Mouse (Mus musculus): Measurements from ENCODE around the gene Tcf3. TPM values are rescaled to one million over a fixed set of nuclear protein-coding genes. Genes with fewer than 3 reads are reported as not detected.

Tcf3 gene
- polyA plus RNA-seq, 1 experiment from 2014 or later: 54.7 TPM

DNA sequence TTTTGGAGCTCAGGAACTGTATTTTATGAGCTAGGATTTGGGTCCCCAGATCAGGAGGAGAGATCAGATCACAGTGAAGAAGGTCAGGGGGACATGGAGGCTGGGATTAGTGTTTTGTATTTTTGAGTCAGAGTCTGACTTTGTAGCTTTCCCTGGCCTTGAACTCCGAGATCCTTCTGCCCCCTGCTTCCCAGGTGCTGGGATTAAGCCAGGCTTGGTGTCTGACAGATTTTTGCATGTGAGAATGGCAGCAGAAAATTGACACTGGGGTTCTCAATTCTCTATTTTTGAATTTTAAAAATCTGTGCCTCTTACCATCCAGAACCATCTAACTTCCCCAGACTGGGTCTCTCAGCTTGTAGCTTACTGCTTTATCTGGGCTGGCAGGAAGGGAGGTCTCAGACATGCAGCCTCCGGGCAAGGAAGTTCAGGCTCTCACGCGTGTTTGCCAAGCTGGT is 32.7 kb downstream of the Tcf3 start:
- WGBS: 87% methylated on average over 4 of the region's 4 CpGs
- Histone ChIP-seq H3K4me2 (peak overlapping the region; percentile 89), H3K36me3 (peaks cover 27% of the 10 kb centered on the region), H3K27me3 (no peaks in the 10 kb centered on the region), H3K9me3 (no peaks in the 10 kb centered on the region), H3K9ac (peak overlapping the region; percentile 55), H3K27ac (replicated peaks) (peak overlapping the region; percentile 87; the same call in 1 of the 2 replicates), H3K4me3 (no peak overlapping the region), H3K4me1 (replicated peaks) (peaks cover 45% of the 10 kb centered on the region)
- ATAC-seq (ENCODE audit: low FRiP score, low read depth): no peak

- Histone ChIP-seq H3K4me2 (peak overlapping the region; percentile 89), H3K9me3 (no peaks in the 10 kb centered on the region), H3K9ac (peak overlapping the region; percentile 55), H3K27me3 (no peaks in the 10 kb centered on the region), H3K4me1 (replicated peaks) (peaks cover 39% of the 10 kb centered on the region), H3K27ac (replicated peaks) (peak overlapping the region; percentile 87), H3K4me3 (peak overlapping the region; percentile 65), H3K36me3 (peaks cover 33% of the 10 kb centered on the region)
- ATAC-seq (ENCODE audit: low FRiP score, low read depth): no peak
- WGBS: 13% methylated on average over 17 of the region's 17 CpGs
These were observed 33.3 kb downstream of the Tcf3 start for GRCm38 (mm10) chr10:80399973-80400703.

GRCm38 (mm10) chr10:80399191-80399972 is 34.1 kb downstream of the Tcf3 start, which contains the start of gene Mbd3:
Gene Mbd3 (minus strand): TSS chr10:80399550.
- H3K9ac ChIP-seq: peak within 1 kb of the TSS; percentile 93
- ATAC-seq (ENCODE audit: low FRiP score, low read depth): peak; percentile 98
- no peaks in the 10 kb centered on the region for H3K27me3 ChIP-seq
- peaks cover 41% of the 10 kb centered on the region for H3K36me3 ChIP-seq
- peak within 1 kb of the TSS; percentile 65 for H3K4me3 ChIP-seq
- H3K27ac ChIP-seq (replicated peaks): peak within 1 kb of the TSS; percentile 99
- no peaks in the 10 kb centered on the region for H3K9me3 ChIP-seq
- peak within 1 kb of the TSS; percentile 89 for H3K4me2 ChIP-seq
- under 1% methylated on average over 75 of the region's 82 CpGs for WGBS
- peaks cover 33% of the 10 kb centered on the region for H3K4me1 ChIP-seq (replicated peaks)

DNA sequence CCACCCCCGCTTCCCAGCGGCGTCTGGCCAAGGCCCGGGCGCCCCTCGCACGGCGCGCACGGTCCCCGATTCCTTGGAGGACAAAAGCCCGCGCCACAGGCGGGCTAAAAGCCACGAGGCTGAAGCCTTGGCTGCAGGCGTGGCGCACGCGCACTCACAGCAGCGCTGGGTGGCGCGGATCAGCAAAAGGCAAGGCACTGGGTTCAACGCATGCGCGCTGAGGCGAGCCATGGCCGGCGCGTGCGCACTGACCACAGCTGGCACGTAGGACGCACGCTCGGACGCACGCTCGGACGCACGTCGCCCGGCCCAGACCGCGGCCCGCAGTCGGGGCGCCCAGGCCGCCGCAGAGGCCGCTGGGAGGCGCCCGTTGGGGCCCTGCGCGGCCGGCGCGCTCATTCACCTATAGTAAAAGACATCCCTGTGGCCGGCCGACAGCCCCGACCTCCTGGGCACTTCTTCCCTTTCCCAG is 34.7 kb downstream of the Tcf3 start:
- no peaks in the 10 kb centered on the region for H3K9me3 ChIP-seq
- H3K4me3 ChIP-seq: peak overlapping the region; percentile 65
- H3K9ac ChIP-seq: peak overlapping the region; percentile 93
- peak; percentile 79 for ATAC-seq (ENCODE audit: low FRiP score, low read depth)
- H3K4me2 ChIP-seq: peak overlapping the region; percentile 89
- under 1% methylated on average over 59 of the region's 59 CpGs for WGBS
- peaks cover 33% of the 10 kb centered on the region for H3K4me1 ChIP-seq (replicated peaks)
- no peaks in the 10 kb centered on the region for H3K27me3 ChIP-seq
- peaks cover 45% of the 10 kb centered on the region for H3K36me3 ChIP-seq
- H3K27ac ChIP-seq (replicated peaks): peak overlapping the region; percentile 99

GRCm38 (mm10) chr10:80398174-80398535 is 35.3 kb downstream of the Tcf3 start:
- peaks cover 33% of the 10 kb centered on the region for H3K4me1 ChIP-seq (replicated peaks)
- WGBS: 0% methylated on average over 1 of the region's 1 CpGs
- H3K9me3 ChIP-seq: no peaks in the 10 kb centered on the region
- H3K9ac ChIP-seq: peak overlapping the region; percentile 93
- H3K27ac ChIP-seq (replicated peaks): peak overlapping the region; percentile 99
- H3K4me2 ChIP-seq: peak overlapping the region; percentile 89
- H3K27me3 ChIP-seq: no peaks in the 10 kb centered on the region
- ATAC-seq (ENCODE audit: low FRiP score, low read depth): no peak
- H3K4me3 ChIP-seq: peak overlapping the region; percentile 65
- H3K36me3 ChIP-seq: peaks cover 45% of the 10 kb centered on the region

DNA sequence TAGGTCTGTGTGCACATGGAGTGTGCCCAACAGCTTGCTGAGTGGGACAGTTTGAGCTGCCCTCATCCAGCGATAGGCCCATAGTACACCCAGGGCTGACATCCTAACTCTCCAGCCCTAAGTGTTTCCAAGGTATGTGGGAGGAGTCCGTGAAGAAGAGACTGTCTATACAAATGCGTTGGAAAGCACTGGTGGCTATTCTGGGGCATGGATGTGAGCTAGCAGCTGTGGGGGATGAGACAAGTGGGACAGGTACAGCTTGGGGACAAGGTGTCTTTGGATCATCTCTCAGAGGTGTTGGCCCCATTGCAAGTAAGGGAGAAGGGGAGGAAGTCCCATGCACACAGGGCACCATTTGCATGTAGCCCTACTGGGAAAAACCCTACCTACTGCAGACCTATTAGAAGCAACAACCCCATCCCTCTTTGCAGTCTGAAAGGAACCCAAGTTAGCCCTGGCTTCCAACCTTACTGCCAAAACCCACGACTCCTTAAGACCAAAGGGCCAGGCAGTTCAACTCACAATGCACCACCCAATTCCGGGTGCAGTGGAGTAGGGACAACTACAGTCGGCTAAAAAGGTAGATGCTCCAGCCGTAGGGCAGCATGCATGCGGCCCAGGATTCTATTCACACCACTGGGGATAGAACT is 35.8 kb downstream of the Tcf3 start:
- no peak for ATAC-seq (ENCODE audit: low FRiP score, low read depth)
- peak overlapping the region; percentile 99 for H3K27ac ChIP-seq (replicated peaks)
- peak overlapping the region; percentile 89 for H3K4me2 ChIP-seq
- H3K36me3 ChIP-seq: peaks cover 45% of the 10 kb centered on the region
- H3K27me3 ChIP-seq: no peaks in the 10 kb centered on the region
- WGBS: 36% methylated on average over 8 of the region's 8 CpGs
- peaks cover 33% of the 10 kb centered on the region for H3K4me1 ChIP-seq (replicated peaks)
- peak overlapping the region; percentile 65 for H3K4me3 ChIP-seq
- peak overlapping the region; percentile 93 for H3K9ac ChIP-seq
- no peaks in the 10 kb centered on the region for H3K9me3 ChIP-seq

- H3K4me2 ChIP-seq: peak overlapping the region; percentile 89
- peaks cover 33% of the 10 kb centered on the region for H3K4me1 ChIP-seq (replicated peaks)
- no peak for ATAC-seq (ENCODE audit: low FRiP score, low read depth)
- peaks cover 46% of the 10 kb centered on the region for H3K36me3 ChIP-seq
- 87% methylated on average over 11 of the region's 11 CpGs for WGBS
- peak overlapping the region; percentile 99 for H3K27ac ChIP-seq (replicated peaks)
- H3K27me3 ChIP-seq: no peaks in the 10 kb centered on the region
- peak overlapping the region; percentile 93; the same call in 1 of the 2 replicates for H3K9ac ChIP-seq
- H3K9me3 ChIP-seq: no peaks in the 10 kb centered on the region
- H3K4me3 ChIP-seq: peak overlapping the region; percentile 65
These were observed 36.5 kb downstream of the Tcf3 start for GRCm38 (mm10) chr10:80396822-80397523.

DNA sequence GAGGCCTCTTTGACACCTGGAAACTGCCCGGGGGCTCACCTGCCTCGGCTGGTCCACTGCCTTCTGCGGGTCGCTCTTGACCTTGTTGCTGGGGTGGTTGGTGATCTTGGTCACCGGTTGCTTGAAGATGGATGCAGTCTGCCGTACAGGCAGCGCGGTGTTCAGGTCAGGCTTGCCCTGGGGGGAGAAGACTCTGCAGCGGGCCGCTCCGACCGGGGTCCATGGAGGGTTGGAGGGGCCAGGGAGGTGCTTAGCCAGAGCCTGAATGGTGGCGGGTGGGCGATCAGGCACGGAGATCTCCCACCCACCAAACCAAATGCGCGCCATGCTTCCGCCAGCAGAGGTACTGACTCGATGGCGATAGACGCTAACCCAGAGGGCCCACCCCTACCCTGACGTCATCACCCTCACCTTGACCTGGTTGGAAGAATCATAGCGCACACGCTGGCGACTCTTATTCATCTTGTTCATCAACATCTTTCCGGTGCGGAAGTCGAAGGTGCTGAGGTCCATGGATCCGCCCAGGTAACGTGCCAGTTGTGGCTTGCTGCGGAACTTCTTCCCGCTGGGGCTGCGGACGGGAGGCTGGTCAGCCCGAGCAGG is 38.3 kb downstream of the Tcf3 start:
- WGBS: 94% methylated on average over 35 of the region's 35 CpGs
- no peak for ATAC-seq (ENCODE audit: low FRiP score, low read depth)
- H3K4me1 ChIP-seq (replicated peaks): peaks cover 22% of the 10 kb centered on the region
- H3K36me3 ChIP-seq: peaks cover 47% of the 10 kb centered on the region
- no peaks in the 10 kb centered on the region for H3K9me3 ChIP-seq
- H3K4me3 ChIP-seq: no peak overlapping the region
- H3K27ac ChIP-seq (replicated peaks): no peak overlapping the region
- no peak overlapping the region for H3K4me2 ChIP-seq
- H3K27me3 ChIP-seq: no peaks in the 10 kb centered on the region
- H3K9ac ChIP-seq: no peak overlapping the region

- Histone ChIP-seq H3K9ac (no peak overlapping the region), H3K36me3 (peaks cover 47% of the 10 kb centered on the region), H3K4me2 (no peak overlapping the region), H3K4me1 (replicated peaks) (peaks cover 25% of the 10 kb centered on the region), H3K27ac (replicated peaks) (no peak overlapping the region), H3K9me3 (no peaks in the 10 kb centered on the region), H3K4me3 (no peak overlapping the region), H3K27me3 (no peaks in the 10 kb centered on the region)
- ATAC-seq (ENCODE audit: low FRiP score, low read depth): no peak
- 93% methylated on average over 5 of the region's 5 CpGs for WGBS
These were observed 40.8 kb downstream of the Tcf3 start for GRCm38 (mm10) chr10:80392687-80393086.

- no peak overlapping the region for H3K4me3 ChIP-seq
- 87% methylated on average over 9 of the region's 9 CpGs for WGBS
- ATAC-seq (ENCODE audit: low FRiP score, low read depth): no peak
- H3K27ac ChIP-seq (replicated peaks): no peak overlapping the region
- peaks cover 10% of the 10 kb centered on the region for H3K4me1 ChIP-seq (replicated peaks)
- H3K27me3 ChIP-seq: no peaks in the 10 kb centered on the region
- no peaks in the 10 kb centered on the region for H3K9me3 ChIP-seq
- no peak overlapping the region for H3K4me2 ChIP-seq
- peaks cover 46% of the 10 kb centered on the region for H3K36me3 ChIP-seq
- no peak overlapping the region for H3K9ac ChIP-seq
These were observed 42.8 kb downstream of the Tcf3 start for GRCm38 (mm10) chr10:80390697-80391096.

GRCm38 (mm10) chr10:80389185-80389708 is 44.2 kb downstream of the Tcf3 start:
- Histone ChIP-seq H3K4me2 (no peak overlapping the region), H3K27me3 (no peaks in the 10 kb centered on the region), H3K9me3 (no peaks in the 10 kb centered on the region), H3K4me1 (replicated peaks) (peaks cover 23% of the 10 kb centered on the region), H3K4me3 (no peak overlapping the region), H3K36me3 (peaks cover 31% of the 10 kb centered on the region), H3K27ac (replicated peaks) (no peak overlapping the region), H3K9ac (no peak overlapping the region)
- WGBS: 75% methylated on average over 4 of the region's 4 CpGs
- no peak for ATAC-seq (ENCODE audit: low FRiP score, low read depth)
